Mouse (Mus musculus) heart, adult 2 months (tissue): ENCODE results near the gene Atg5.

Experiments
- CTCF ChIP-seq: fragments of 200-600 bp; IDR thresholded peaks from 2 replicates; pipeline ENCODE4 v1.8.1; 2022; ENCODE audit warnings: antibody characterized with exemption, mild to moderate bottlenecking, moderate library complexity
- EP300 ChIP-seq: fragments of 200-500 bp; IDR thresholded peaks from 2 replicates; pipeline ENCODE4 v1.6.1; 2011; ENCODE audit warnings: low read depth, low read length, control low read depth; ENCODE audit not compliant: insufficient read depth
- POLR2A ChIP-seq: fragments of 200-500 bp; IDR thresholded peaks from 2 replicates; pipeline ENCODE4 v1.6.1; 2011; ENCODE audit warnings: mild to moderate bottlenecking, low read depth, low read length, control low read depth; ENCODE audit not compliant: insufficient read depth

DNA sequence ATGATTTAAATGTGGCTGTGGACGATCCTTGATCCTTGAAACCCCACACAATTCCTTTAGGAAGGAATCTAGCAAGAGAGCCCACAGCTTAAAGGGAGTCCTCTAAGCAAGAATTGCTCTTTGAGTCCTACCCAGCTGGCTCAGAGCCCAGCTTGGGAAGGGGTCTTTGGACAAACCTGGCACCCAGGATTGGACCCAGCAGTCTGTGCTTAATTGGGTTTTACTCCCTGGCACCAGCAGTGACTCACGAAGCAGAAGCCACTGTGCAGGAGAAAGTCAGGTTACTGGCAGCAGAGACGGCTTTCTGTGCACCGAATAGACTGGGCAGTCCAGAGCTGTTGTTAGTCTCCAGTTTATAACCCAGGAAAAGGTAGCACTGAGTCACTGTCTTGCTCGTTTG is 117.1 kb downstream of the Atg5 start:
- TF ChIP-seq CTCF (no peak), EP300 (no peak), POLR2A (no peak)
